Mouse (Mus musculus): Measurements from ENCODE around the gene Tsen54.

DNA sequence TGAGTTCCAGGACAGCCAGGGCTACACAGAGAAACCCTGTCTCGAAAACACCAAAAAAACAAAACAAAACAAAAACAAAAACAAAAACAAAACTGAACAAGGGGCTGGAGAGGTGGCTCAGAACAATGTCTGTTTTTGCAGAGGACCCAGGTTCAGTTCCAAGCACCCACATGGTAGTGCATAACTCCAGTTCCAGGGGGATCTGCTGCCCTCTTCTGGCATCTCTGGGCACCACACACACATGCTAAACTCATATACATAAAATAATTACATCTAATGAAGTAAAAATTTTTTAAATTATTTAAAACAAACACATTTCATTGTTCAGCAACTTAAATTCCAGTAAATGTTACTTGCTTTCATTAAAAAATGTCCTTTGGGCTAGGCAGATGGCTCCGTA is 31.3 kb downstream of the Tsen54 start:
- TF ChIP-seq CTCF (IDR thresholded peaks at IDR 0.05; ENCODE audit: insufficient read depth, low read depth, low read length) (no peak), POLR2A (IDR thresholded peaks at IDR 0.05; ENCODE audit: insufficient read depth, low read depth, low read length) (no peak)

Data from olfactory bulb, adult 2 months (tissue).